Mouse (Mus musculus) fibroblast of lung, adult 2 months (primary cell): ENCODE measurements at regions not wholly inside any gene's neighbourhood (a gene's known extent, or its start where the extent isn't known, plus 50 kb on each side); places are given as distances from the start of the nearest gene placed in this dataset.

Experiments used
- DNase-seq: peaks from one replicate; pipeline ENCODE4 v3.0.0-alpha.2; 2011; ENCODE audit warnings: low read depth

DNA sequence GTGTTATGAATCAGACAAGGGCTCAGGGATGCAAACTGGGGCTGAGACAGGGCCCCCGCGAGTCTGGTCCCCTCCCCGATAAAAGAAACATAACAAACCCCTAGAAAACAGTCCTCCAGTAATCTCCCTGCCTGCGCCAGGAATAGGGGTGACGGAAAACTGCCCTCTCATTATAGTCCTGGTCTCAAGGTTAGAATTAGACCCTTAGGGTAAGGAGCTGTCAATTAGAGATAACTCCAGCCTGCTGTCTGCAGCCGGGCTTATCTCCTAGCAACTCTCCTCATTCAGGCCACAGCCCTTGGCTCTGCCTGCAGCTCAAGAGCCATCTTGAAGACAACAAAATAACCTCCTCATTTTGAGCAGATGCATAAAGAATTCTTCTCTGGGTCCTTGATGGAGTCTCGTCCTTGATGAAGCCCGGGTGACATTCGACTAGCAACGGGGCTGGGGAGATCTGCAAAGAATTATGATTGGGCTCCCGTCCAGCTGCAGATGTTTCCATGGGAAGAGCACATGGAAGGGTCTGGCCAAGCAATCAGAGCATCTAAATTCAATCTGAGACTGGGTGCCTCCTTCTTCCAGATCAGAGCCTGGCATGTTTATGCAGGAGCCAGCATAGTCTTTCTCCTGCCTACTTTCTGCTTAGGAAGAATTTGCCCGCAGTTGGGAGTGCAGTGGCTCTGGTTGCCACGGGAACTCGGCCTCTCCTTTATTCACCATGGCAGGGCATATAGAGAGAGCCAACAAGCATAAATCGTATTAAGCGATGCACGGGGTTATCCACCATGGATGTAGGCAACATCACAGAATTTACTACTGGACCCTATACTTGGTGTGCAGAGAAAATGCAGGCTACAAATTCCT is 281.2 kb downstream of the Sox11 start:
- no peak for DNase-seq

DNA sequence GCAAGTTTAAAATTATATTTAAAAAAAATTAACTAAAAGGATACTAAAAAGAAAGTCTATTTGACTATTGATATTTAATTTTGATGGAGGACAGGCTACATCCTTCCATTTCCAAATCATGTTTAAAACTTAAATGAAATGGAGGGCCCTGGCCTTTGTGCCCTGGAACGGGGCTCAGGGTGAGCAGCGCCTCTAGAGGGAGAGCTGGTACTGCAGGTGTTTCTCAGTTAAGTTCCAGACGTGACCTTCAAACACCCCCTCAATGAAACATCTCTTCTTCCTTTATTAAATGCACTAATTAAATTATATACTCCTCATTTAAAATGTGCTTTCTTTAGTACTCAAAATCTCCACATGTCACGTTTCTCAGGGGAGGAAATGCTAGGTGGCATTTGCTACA is 282.5 kb downstream of the Sox11 start:
- DNase-seq = no peak

DNA sequence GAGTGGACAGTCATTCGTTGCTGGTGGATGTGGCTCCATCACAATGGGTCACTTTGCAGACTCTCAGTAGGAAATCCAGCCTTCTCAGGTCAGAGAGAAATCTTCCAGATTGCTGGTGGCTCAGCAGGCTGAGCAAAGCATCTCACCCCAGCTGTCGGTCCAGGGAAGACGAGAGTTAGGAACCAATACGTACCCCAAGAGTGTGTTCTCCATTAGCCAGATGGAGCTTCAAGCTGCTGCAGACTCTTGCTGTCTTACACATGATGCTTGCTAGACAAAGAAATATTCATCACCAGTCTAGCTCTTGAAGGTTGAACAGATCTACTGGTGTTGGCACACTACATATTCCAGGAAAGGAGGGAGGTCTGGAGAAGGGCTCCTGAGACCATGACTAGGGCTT is 288.0 kb downstream of the Sox11 start:
- DNase-seq = no peak

DNA sequence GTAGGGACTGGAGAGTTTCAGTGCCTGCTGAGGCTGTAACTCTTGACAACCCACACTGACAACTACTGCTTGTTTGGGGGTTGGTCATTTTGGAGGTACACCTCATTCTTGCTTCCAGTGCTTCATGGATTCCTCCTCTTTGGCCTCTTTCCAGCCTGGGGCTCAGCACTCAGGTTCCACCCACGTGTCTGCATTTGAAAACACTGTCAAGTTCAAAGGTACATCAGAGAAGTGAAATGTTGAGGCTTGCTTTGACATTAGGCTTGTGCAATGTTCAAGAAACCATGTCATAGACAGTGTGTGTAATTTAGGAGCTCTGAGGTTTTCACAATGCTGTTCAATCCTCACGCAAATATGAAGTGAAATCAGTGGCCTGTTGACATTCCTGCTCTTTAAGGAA is 304.5 kb downstream of the Sox11 start:
- DNase-seq = no peak

DNA sequence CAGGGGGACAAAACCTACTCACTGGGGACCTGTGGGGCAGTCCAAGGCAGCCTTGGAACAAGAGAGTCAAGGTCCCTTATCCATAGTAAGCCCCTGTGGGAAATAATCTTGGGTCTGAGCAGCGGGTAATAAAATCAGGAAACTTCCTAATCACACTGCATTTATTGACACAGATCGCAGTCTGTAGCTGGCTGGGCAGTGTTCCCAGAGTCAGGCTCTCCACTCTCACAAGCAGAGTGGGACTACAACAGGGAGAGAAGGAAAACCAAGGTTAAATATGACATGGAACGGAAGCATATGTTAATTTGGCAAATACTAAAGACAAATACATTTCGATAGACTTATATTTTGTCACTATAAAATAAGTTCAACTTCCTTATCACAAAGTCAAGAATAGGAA is 322.6 kb downstream of the Sox11 start:
- DNase-seq = no peak

DNA sequence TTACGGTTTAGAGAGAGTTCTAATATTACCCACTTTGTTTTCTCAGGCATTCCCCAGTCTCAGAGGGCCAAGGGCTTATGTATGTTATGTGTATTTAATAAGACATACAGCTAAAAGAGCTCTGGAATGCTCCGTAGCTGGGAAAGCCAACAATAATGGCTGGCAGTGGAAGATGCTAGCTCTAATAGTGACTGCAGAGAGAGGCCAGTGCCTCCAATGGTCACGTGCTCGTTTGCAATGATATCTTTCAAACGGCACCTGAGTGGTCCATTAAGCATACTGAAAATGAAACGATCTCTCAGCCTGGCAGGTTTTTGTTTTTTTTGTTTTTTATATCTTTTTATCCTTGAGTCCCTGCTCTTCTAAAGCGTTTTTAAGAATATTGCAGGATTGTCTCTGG is 324.0 kb downstream of the Sox11 start:
- DNase-seq = no peak

DNA sequence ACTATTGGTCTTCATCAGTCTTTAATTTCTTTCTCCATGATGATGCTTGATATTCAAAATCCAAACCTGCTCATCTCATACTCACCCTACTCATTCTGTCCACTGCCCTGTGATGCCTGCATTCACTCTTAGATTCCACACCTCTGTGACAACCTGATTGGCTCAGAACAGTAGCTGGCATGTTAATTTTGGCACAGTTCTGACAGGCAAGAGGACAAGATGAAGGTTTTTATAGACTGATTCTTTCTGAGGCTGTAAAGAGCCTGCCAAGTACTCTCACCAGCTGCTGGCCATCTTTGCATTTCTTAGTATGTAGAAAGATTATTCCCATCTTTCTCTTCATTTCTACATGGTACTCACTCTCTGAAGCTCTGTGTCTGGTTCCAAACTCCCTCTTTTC is 343.1 kb downstream of the Sox11 start:
- no peak for DNase-seq

DNA sequence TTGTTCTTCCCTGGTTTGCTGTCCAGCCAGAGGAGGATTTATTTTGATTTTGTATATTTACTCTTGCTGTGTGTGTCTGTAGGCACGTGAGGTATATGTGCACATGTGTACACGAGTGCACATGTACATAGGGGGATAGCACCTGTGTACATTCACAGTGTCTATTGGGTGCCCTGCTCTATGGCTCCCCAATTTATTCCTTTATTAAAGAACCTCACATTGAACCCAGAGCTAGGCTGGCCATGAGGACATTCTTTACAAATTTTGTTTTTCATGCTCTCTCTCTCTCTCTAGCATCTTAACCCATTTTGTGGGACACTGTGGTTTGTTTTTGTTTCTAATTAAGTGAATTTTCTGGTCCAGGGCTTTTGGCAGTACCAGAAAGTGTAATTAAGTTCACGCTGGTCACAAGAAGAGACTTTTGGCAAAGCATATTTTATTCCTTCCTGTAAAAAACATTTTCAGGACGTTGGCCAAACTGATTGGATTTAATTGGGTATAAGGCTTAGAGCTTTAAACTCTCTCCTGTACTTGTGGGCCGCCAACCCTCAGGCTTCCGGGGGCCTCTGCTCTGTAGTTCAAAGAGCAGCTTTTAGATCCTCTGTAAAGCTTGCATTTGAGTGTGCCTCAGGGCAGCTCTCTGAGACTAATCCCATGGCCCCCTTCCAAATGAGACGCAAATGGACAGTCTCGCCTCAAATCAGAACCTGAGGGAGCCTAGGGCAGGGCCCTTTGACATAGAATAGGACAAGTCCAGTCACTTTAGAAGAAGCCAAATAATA is 365.9 kb downstream of the Sox11 start:
- no peak for DNase-seq

DNA sequence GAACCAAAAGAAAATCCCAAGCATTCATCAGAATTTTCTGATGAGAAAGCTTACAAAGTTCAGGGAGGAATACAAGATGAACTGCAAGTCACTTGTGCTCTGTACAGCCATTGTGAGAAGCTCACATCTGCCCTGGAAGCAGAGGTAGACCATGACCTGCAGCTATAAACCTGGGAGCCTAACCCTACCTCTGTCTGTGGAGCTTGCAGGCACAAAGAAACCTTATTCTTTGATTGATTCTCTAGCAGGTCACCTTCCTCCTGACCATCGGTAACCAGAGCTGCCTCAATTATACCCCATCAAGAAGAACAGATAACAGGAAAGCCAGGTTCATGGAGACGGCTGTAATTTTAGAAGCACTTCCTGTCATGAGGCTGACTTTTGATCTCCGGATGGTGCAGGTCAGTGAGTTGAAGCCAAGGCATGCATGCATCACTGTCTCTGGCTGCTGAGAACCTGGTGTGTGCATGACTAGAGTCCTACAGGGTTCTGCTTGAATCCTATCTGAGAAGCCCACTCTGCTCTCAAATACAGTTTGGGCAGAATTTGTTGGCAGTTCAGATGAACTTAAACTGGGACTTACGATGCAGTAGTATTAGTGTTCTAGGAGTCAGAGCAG is 369.8 kb downstream of the Sox11 start:
- no peak for DNase-seq

DNA sequence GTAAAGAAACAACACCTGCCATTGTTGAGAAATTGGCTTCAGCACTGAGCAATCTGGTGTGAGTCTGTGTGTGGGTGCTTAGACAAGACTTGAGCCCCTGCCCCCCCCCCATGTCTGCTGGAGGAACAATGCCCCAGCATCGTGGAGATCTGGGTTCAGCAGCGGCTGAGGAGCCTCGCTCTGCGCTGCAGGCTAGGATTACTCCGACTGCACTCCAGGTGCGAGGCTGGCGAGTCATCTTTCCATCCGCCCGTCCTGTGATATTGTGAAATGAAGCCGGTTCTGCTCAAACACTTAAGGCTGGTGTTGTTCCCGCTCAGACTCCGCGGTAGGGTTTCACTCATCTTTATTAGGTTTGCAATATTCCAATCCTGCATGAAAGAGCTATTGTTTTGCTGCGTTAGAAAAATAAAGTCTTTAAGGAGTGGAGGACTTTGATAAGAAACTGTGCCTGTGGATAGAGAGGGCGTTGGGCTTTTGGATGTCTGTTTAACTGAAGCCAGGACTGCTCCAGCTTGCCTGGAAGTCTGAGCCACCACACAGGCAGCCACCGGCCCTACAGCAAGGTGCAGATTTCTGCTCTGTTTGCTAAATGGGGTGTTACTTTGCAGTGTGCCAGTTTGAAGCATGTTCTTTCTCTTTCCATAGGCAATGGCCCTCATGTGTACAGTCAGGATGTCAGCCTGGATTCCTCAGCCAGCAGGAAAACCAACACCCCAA is 375.2 kb downstream of the Sox11 start:
- no peak for DNase-seq

DNA sequence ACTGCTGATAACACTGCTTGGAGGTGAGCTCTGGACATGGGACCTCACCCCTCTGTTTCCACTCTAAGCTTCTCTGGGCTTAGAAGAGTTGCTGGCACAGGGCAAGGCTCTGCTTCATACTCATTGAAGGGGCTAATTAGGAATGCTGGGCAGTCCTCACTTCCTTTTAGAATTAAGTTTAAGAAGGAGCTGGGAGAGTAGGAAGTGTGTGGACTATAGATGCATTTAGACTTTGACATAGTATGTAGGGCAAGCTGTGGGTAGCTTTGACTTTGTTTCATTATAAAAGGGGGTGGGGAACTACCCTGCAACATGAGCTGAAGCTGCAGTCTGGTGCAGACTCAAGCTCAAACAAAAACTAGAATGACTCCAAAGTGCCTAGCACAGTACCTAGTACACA is 378.5 kb downstream of the Sox11 start:
- no peak for DNase-seq

DNA sequence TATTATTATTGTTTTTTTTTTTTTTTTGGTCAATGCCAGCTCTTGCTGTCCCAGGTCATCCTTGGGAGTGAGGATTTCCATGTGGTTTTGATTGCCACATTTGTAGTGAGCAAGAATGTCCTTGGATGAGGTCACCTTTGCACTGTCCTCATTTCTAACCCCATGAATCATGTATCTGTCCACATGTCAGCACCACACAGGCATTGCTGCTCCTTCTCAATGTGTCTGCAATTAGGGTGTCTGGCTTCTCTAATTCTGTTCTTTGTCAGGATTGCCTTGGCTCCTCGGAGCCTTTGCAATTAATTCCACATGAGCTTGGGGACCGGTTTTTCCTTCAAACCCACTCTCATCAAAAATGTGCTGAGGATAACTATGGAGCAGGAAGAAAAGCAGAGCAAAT is 402.5 kb downstream of the Sox11 start:
- DNase-seq = no peak

DNA sequence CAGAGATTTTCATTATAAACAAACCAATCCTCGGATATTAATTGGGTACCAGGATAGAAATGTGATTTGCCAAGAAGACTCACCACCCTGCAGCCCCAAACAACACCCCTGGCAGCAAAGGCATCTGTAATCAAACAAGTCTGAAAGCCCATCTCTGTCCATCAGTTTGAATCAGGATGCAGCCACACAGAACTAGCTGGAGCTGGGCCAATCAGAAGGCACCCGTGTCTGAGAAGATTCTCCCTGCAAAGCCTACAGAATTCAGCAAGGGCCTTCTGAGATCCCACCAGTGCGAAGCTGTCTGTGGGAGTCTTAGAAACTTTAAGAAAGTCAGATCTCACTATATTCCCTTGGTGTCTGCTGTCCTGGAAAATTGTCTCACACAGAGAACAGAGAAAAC is 404.5 kb downstream of the Sox11 start:
- no peak for DNase-seq

DNA sequence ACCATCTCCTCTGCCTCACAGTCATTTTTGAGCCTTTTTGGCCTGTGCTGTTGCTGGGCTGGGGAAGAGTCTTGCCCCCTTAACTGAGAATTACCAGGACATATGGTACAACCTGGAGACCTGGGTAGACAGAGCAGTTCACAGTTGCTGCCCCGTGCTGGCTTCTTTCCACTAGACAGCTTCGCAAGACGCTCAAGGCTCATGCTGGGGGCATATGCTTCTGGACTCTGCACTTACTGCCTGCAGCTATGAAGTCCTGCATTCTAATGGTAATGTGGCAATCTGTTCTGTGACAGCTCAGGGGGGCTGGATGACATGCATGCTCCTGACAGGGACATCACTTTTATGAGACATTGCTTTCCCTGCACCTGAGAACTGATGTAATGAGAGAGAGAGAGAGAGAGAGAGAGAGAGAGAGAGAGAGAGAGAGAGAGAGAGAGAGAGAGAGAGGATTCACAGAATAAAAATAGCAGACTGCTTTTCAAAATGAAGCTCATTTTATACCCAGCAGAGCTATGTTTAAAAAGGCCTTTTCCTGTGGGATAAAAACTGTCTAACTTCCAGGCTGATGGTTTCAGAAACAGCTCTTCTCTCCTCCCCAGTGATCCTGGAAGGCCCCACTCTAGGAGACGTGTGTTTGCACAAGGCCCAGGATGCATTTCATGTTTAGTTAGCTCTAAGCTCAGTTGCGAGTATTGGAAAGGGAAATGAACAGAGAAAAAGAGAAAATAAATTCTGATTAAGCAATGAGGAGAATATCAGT is 405.5 kb downstream of the Sox11 start:
- no peak for DNase-seq

DNA sequence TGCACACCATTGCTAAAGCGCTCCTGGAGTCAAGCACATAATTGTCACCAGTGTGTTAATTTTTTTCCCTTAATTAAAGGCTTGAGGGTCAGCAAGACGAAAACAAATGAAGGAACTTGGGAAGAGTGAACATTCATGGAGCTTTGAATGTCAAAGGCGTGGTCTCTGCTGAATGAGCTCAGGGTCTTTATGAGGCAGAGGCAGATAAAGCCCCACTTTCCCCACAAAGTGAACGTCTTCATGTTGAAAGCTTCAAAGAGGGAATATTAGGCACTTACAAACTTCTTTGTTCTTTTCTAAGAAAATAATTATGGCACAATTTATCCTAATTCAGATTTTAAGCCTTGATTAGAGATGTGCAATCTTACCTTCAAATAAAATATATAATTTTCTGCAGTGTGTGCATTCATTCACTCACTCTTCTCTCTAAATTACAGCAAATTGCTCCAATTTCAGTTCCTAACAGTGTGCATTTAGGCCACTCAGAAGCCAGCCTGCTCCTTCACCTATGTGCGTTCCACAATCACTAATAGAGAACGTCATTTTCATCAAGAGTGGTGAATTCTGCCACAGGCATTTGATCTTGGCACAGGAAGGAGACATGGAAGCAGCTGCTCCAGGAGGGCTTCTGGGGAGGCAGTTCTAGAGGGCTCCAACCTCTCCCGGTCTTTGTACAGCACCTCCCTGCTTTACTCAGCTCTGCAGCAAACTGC is 412.1 kb downstream of the Sox11 start:
- no peak for DNase-seq

DNA sequence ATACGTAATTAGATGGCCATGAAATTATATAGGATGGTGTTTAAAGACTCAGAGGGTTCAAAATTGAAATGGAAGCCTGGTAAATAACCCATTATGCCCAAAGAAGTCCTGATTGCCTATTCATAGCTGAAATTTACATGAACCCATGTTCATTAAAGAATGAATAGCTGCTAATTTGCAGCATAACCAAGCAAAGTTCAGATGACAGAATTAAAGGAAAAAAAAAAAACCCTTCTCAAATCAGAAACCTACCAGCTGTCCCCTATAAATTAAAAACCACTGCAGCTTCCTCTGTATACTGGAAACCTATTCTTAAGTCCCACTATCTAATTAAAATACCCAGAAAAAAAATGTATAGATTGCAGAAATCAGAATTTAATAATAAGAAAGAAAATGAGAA is 436.2 kb downstream of the Sox11 start:
- DNase-seq = no peak

DNA sequence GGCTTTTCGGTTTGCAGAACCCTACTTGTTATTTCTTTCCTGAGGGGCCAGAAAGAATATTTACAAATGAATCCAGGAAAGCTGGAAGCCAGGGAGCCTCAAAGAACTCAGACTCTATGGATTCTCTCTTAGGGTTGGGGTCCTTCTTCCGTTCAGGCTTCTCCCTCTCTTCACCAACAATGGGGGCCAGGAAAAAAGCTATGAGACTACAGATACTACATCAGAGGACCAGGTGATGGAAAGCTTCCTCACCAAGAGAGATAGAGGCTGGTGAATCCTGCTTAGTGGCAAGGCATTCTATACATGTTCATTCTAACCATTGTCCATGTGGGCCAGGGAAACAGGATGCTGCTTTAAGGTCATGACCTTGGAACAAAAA is 434.9 kb downstream of the Cmpk2 start:
- DNase-seq = no peak

DNA sequence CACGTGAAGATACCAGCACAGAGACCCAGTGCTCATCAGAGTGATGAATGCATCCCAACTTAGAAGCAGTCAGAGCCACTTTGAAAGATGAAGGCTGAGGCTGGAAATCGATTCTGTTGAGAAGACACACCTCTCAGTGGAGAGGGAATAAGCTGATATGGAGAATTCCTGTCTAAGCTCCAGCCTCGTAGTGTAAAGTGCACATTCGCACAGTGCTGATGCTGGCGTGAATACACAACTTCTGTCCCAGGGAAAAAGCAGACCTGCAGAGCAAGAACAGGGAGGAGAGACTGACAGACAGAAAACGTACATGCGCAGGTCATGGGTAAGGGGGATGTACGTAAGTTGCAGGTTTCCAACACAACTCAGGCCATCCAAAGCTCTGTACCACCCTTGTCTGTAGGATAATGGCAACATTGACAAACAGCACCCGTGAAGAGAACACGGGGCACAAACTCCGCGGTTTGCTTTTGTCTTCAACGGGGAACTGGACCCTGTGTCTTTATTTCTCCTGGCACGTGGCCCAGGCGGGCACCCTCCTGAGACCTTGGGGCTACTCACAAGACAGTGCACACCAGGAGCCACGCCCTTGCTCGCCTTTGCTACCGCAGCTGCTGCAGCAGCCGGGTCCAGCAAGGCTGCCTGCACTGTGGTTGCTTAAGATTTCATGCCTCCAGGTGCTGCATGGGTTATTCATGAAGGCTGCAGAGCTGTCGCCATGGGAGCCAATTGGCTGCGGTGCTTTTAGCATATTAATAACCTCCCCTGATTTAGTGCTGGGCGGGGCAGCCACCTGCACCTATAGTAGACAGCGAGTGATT is 434.3 kb downstream of the Cmpk2 start:
- no peak for DNase-seq

DNA sequence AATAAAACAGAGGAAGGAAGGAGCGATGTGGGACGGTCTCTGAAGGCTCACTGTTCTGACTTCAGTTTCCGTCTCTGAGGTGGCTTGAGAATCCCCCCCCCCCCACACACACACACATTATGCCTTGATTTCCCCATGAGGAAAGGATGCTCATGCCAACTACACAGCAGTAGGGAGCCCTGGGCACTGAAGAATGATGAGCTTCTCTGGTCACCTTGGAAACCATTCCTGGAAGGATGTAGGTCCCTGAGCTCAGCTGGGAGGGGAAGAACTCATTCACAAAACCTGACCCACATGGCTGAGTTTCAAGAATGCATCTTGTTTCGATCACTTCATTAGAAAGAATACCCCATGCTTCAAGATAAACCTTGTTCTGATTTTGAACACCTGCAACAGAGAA is 422.2 kb downstream of the Cmpk2 start:
- no peak for DNase-seq

DNA sequence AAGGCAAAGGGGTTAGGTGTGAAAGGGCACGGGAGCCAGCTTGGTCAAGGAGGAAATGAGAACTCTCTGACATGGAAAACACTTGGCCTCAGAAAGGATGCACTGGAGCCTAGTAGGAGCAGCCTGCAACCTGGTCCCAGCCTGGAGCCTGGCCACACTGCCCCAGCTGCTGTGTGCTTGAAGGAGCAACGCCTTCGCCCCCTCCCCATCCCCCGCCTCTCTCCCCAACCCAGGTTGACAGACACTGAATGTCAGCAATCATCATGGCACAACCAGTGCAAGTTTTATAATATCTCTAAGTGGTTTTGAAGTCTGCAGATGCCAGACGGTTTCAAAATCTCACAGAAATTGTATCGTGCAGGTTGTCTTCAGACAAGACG is 417.6 kb downstream of the Cmpk2 start:
- DNase-seq = no peak
